Mouse (Mus musculus) lung, postnatal 4 days (tissue): ENCODE measurements at regions not wholly inside any gene's neighbourhood (a gene's known extent, or its start where the extent isn't known, plus 50 kb on each side); places are given as distances from the start of the nearest gene placed in this dataset.

Experiments
- DNase-seq, 2 experiments: peaks; one replicate each; pipeline ENCODE4 v3.0.0; 2021

GRCm38 (mm10) chr14:71845546-71845945 lies 646.1 kb downstream of the Gm9195 start:
- DNase-seq: no peak

GRCm38 (mm10) chr14:71808863-71809487 lies 682.7 kb downstream of the Gm9195 start:
- no peak for DNase-seq

GRCm38 (mm10) chr14:71805624-71806023 lies 686.0 kb downstream of the Gm9195 start:
- peak in 1 of 2 experiments; percentile 6 for DNase-seq

GRCm38 (mm10) chr14:71799861-71800260 lies 691.8 kb downstream of the Gm9195 start:
- no peak for DNase-seq

- no peak for DNase-seq
These were observed 695.9 kb downstream of the Gm9195 start for GRCm38 (mm10) chr14:71795713-71796112.

GRCm38 (mm10) chr14:71776990-71777525 lies 714.6 kb downstream of the Gm9195 start:
- no peak for DNase-seq

- no peak for DNase-seq
These were observed 724.8 kb downstream of the Gm9195 start for GRCm38 (mm10) chr14:71766856-71767255.

GRCm38 (mm10) chr14:71728542-71728941 lies 763.1 kb downstream of the Gm9195 start:
- DNase-seq: no peak

- no peak for DNase-seq
These were observed 768.1 kb downstream of the Gm9195 start for GRCm38 (mm10) chr14:71723526-71723925.

- no peak for DNase-seq
These were observed 781.9 kb downstream of the Gm9195 start for GRCm38 (mm10) chr14:71709528-71710289.

GRCm38 (mm10) chr14:71692752-71693437 lies 798.7 kb downstream of the Gm9195 start:
- DNase-seq: no peak

- DNase-seq: no peak
These were observed 817.1 kb downstream of the Gm9195 start for GRCm38 (mm10) chr14:71674564-71674963.

GRCm38 (mm10) chr14:71673837-71674236 lies 817.8 kb downstream of the Gm9195 start:
- no peak for DNase-seq

GRCm38 (mm10) chr14:71672481-71672880 lies 819.2 kb downstream of the Gm9195 start:
- DNase-seq: no peak

GRCm38 (mm10) chr14:71671994-71672393 lies 819.6 kb downstream of the Gm9195 start:
- DNase-seq: no peak

- DNase-seq: peak; percentile 66 to 70
These were observed 821.2 kb downstream of the Gm9195 start for GRCm38 (mm10) chr14:71670435-71670834.

GRCm38 (mm10) chr14:71666656-71667055 lies 825.0 kb downstream of the Gm9195 start:
- no peak for DNase-seq

GRCm38 (mm10) chr14:71660166-71660565 lies 831.5 kb downstream of the Gm9195 start:
- DNase-seq: no peak

- DNase-seq: no peak
These were observed 836.6 kb downstream of the Gm9195 start for GRCm38 (mm10) chr14:71654785-71655627.

- no peak for DNase-seq
These were observed 849.1 kb downstream of the Gm9195 start for GRCm38 (mm10) chr14:71642536-71642935.

- DNase-seq: no peak
These were observed 852.6 kb downstream of the Gm9195 start for GRCm38 (mm10) chr14:71639083-71639482.

- no peak for DNase-seq
These were observed 856.5 kb downstream of the Gm9195 start for GRCm38 (mm10) chr14:71635091-71635490.
